Mouse (Mus musculus): Measurements from ENCODE around the gene Cc2d2b. TPM values are rescaled to one million over a fixed set of nuclear protein-coding genes. Genes with fewer than 3 reads are reported as not detected.

The Cc2d2b gene
- total and polyA plus RNA-seq, 3 experiments: not detected

DNA sequence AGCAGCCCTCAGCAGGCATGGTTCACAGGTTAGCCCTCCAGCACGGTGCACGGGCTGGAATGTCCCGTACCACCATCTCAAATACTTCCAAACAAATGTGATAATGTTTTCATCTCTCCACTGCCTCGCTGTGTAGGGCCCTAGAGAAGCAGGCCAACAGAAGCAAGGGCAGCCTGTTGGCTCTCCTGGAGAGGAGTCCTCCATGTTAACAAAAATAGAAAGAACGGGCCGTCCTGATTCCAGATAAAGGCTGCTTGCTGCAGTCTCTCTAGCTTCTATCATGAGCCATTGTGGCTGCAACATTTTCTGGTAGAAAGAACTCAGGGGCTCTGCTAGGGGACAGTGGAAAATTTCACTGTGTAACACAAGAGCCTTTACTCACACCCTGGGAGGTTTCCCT lies 31.6 kb upstream of the Cc2d2b start:
- DNase-seq (ENCODE audit: extremely low read depth): no peak
- Histone ChIP-seq H3K4me1 (ENCODE audit: control insufficient read depth in 1 of 2, insufficient read depth in 2 of 2) (peaks cover 0 to 10% of the 10 kb centered on the region in 2 experiments; a peak in 1 of 4 replicates), H3K9me3 (replicated peaks; ENCODE audit: low read length) (peaks cover 3% of the 10 kb centered on the region), H3K27ac (ENCODE audit: insufficient read depth, low read depth) (no peak overlapping the region), H3K36me3 (replicated peaks in 1 of 2; ENCODE audit: control insufficient read depth in 1 of 2, insufficient read depth in 1 of 2, low read length in 1 of 2) (peaks cover 24 to 58% of the 10 kb centered on the region in 2 experiments), H3K4me2 (ENCODE audit: insufficient read depth, low read depth, poor library complexity, severe bottlenecking) (no peak overlapping the region), H3K79me2 (replicated peaks; ENCODE audit: control insufficient read depth, extremely low read depth, insufficient read depth, poor library complexity, severe bottlenecking) (no peaks in the 10 kb centered on the region), H3K4me3 (replicated peaks in 1 of 3; ENCODE audit: low read depth in 2 of 3, low read length in 2 of 3, poor library complexity in 1 of 3) (no peak overlapping the region), H3K27me3 (replicated peaks) (no peaks in the 10 kb centered on the region), H3K9ac (ENCODE audit: insufficient read depth, low read depth) (no peak overlapping the region)
- in situ Hi-C loops (cut with MboI; ENCODE audit: low pct_ligation_motif_present, low pct_unique_long_range_greater_than_20kb, low sequenced_read_pairs): loop anchor here (25.0 kb wide), 1 partner anchor 330 kb away; no protein-coding TSS in a partner anchor
- dilution Hi-C loops (cut with MboI; ENCODE audit: extremely low pct_ligation_motif_present, extremely low pct_unique_long_range_greater_than_20kb, low sequenced_read_pairs): no loop called here
- TF ChIP-seq ZC3H11A (IDR thresholded peaks at IDR 0.05; ENCODE audit: low read depth, low read length) (no peak), BHLHE40 (IDR thresholded peaks at IDR 0.05; ENCODE audit: low read depth, low read length) (no peak), MXI1 (IDR thresholded peaks at IDR 0.05; ENCODE audit: low read depth, low read length) (no peak), USF2 (conservative IDR thresholded peaks at IDR 0.05; ENCODE audit: low read depth, low read length) (no peak)

DNA sequence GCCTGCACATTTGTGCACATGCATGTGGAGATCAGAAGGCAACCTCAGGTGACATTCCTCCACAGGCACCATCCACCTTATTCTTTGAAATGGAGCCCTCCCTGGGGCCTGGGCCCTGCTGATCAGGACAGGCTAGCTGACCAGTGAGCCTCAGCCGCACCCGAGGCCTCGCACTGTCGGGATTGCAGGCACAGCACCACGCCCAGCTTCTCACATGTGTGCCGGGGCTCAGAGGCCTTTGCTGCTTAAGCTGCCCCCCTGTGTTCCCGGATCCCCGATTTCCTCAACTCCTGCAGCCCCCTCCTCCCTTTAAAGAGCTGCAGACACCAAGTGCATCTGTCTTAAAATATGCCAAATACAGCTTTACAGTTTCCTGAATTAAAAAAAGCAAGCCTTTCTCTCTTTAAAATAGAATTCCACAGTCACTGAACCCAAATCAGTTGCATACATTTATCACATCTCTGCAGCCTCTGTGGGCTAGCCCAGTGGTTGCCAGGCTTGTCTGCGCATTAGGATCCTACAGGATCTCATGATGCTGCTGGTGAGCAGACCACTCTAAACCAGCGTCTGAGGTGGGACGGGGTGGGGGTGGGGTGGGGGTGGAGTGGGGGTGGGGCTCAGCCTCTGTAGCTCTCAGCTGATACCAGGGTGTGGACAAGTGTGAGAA lies 29.0 kb upstream of the Cc2d2b start:
- in situ Hi-C loops (cut with MboI; ENCODE audit: low pct_ligation_motif_present, low pct_unique_long_range_greater_than_20kb, low sequenced_read_pairs) (loop anchor here (5.0 to 25.0 kb wide), 3 partner anchors 42 to 332 kb away; partner anchors contain the start of genes Entpd1 and Tctn3), dilution Hi-C loops (cut with MboI; ENCODE audit: extremely low pct_ligation_motif_present, extremely low pct_unique_long_range_greater_than_20kb, low sequenced_read_pairs) (no loop called here)
- no peaks in the 10 kb centered on the region for H3K9me3 ChIP-seq (replicated peaks; ENCODE audit: low read length)
- H3K27ac ChIP-seq (ENCODE audit: insufficient read depth, low read depth): no peak overlapping the region
- H3K79me2 ChIP-seq (replicated peaks; ENCODE audit: control insufficient read depth, extremely low read depth, insufficient read depth, poor library complexity, severe bottlenecking): no peaks in the 10 kb centered on the region
- no peak overlapping the region for H3K9ac ChIP-seq (ENCODE audit: insufficient read depth, low read depth)
- H3K4me2 ChIP-seq (ENCODE audit: insufficient read depth, low read depth, poor library complexity, severe bottlenecking): no peak overlapping the region
- H3K4me3 ChIP-seq (replicated peaks in 1 of 3; ENCODE audit: low read depth in 2 of 3, low read length in 2 of 3, poor library complexity in 1 of 3): no peak overlapping the region
- no peak for DNase-seq (ENCODE audit: extremely low read depth)
- TF ChIP-seq MAX (IDR thresholded peaks at IDR 0.05; ENCODE audit: low read length): no peak
- TF ChIP-seq MXI1 (IDR thresholded peaks at IDR 0.05; ENCODE audit: low read depth, low read length): no peak
- TF ChIP-seq BHLHE40 (IDR thresholded peaks at IDR 0.05; ENCODE audit: low read depth, low read length): no peak
- TF ChIP-seq HCFC1 (IDR thresholded peaks at IDR 0.05; ENCODE audit: low read depth, low read length): no peak
- no peak for TF ChIP-seq MEF2A (IDR thresholded peaks at IDR 0.05; ENCODE audit: borderline replicate concordance, low read depth, low read length)
- TF ChIP-seq JUN (IDR thresholded peaks at IDR 0.05; ENCODE audit: insufficient read depth, low read depth, low read length): no peak
- H3K36me3 ChIP-seq (replicated peaks in 1 of 2; ENCODE audit: control insufficient read depth in 1 of 2, insufficient read depth in 1 of 2, low read length in 1 of 2): peaks cover 28 to 56% of the 10 kb centered on the region in 2 experiments
- no peaks in the 10 kb centered on the region for H3K27me3 ChIP-seq (replicated peaks)
- H3K4me1 ChIP-seq (ENCODE audit: control insufficient read depth in 1 of 2, insufficient read depth in 2 of 2): peaks cover 0 to 4% of the 10 kb centered on the region in 2 experiments; a peak in 1 of 4 replicates

- TF ChIP-seq TCF12 (IDR thresholded peaks at IDR 0.05; ENCODE audit: low read depth, low read length): no peak
- no peak for TF ChIP-seq ELF1 (IDR thresholded peaks at IDR 0.05; ENCODE audit: low read depth, low read length)
- TF ChIP-seq CTCF (conservative IDR thresholded peaks at IDR 0.05 in 1 of 2, IDR thresholded peaks at IDR 0.05 in 1 of 2; ENCODE audit: low read depth in 2 of 2, low read length in 2 of 2): no peak
- no peak for TF ChIP-seq JUND (conservative IDR thresholded peaks at IDR 0.05; ENCODE audit: low read depth, low read length)
- TF ChIP-seq RCOR1 (conservative IDR thresholded peaks at IDR 0.05; ENCODE audit: low read depth, low read length): no peak
- no peak for TF ChIP-seq NRF1 (IDR thresholded peaks at IDR 0.05; ENCODE audit: low read depth, low read length)
- in situ Hi-C loops (cut with MboI; ENCODE audit: low pct_ligation_motif_present, low pct_unique_long_range_greater_than_20kb, low sequenced_read_pairs): loop anchor here (5.0 to 25.0 kb wide), 3 partner anchors 43 to 333 kb away; partner anchors contain the start of genes Entpd1 and Tctn3
- dilution Hi-C loops (cut with MboI; ENCODE audit: extremely low pct_ligation_motif_present, extremely low pct_unique_long_range_greater_than_20kb, low sequenced_read_pairs): no loop called here
- no peaks in the 10 kb centered on the region for H3K27me3 ChIP-seq (replicated peaks)
- no peak overlapping the region for H3K4me2 ChIP-seq (ENCODE audit: insufficient read depth, low read depth, poor library complexity, severe bottlenecking)
- H3K9ac ChIP-seq (ENCODE audit: insufficient read depth, low read depth): no peak overlapping the region
- H3K4me3 ChIP-seq (replicated peaks in 1 of 3; ENCODE audit: low read depth in 2 of 3, low read length in 2 of 3, poor library complexity in 1 of 3): no peak overlapping the region
- peaks cover 31 to 63% of the 10 kb centered on the region in 2 experiments for H3K36me3 ChIP-seq (replicated peaks in 1 of 2; ENCODE audit: control insufficient read depth in 1 of 2, insufficient read depth in 1 of 2, low read length in 1 of 2)
- H3K4me1 ChIP-seq (ENCODE audit: control insufficient read depth in 1 of 2, insufficient read depth in 2 of 2): peaks cover 0 to 4% of the 10 kb centered on the region in 2 experiments; a peak in 1 of 4 replicates
- no peak for DNase-seq (ENCODE audit: extremely low read depth)
- H3K9me3 ChIP-seq (replicated peaks; ENCODE audit: low read length): no peaks in the 10 kb centered on the region
- H3K79me2 ChIP-seq (replicated peaks; ENCODE audit: control insufficient read depth, extremely low read depth, insufficient read depth, poor library complexity, severe bottlenecking): no peaks in the 10 kb centered on the region
- H3K27ac ChIP-seq (ENCODE audit: insufficient read depth, low read depth): no peak overlapping the region
Observed at GRCm38 (mm10) chr19:40720381-40720780, 28.2 kb upstream of the Cc2d2b start.
